Mouse (Mus musculus) liver, adult 2 months (tissue): ENCODE results near the gene Tgm2. TPM values are rescaled to one million over a fixed set of nuclear protein-coding genes. Genes with fewer than 3 reads are reported as not detected.
A peak's percentile ranks its signal among the peaks of the same experiment; 100 is the strongest.

ENCODE experiments used
- DNase-seq: peaks from one replicate; pipeline ENCODE4 v3.0.0-alpha.2; 2011; ENCODE audit warnings: low read depth, low spot score; ENCODE audit errors: extremely low read depth
- H3K27ac ChIP-seq: fragments of 200-500 bp; replicated peaks from 2 replicates; pipeline ENCODE4 v1.5.1; 2012; ENCODE audit warnings: low read depth, mild to moderate bottlenecking, control low read depth, inconsistent platforms, low read length; ENCODE audit not compliant: insufficient read depth
- H3K27me3 ChIP-seq: fragments of 200-500 bp; 2 replicates; pipeline ENCODE4 v1.6.1; 2012; ENCODE audit warnings: mild to moderate bottlenecking, moderate library complexity, low read length, inconsistent platforms; ENCODE audit not compliant: control insufficient read depth, insufficient read depth
- H3K36me3 ChIP-seq: fragments of 200-500 bp; 2 replicates; pipeline ENCODE4 v1.6.1; 2012; ENCODE audit warnings: low read length, inconsistent platforms; ENCODE audit not compliant: control insufficient read depth, insufficient read depth
- H3K4me1 ChIP-seq: fragments of 200-500 bp; 2 replicates; pipeline ENCODE4 v1.6.1; 2011; ENCODE audit warnings: low read length; ENCODE audit not compliant: control insufficient read depth, insufficient read depth
- H3K4me3 ChIP-seq: fragments of 200-500 bp; 2 replicates; pipeline ENCODE4 v1.5.1; 2011; ENCODE audit warnings: low read depth, mild to moderate bottlenecking, control low read depth, low read length, moderate library complexity; ENCODE audit not compliant: insufficient read depth
- H3K79me2 ChIP-seq: fragments of 200-500 bp; 2 replicates; pipeline ENCODE4 v1.6.1; 2012; ENCODE audit warnings: inconsistent platforms, mild to moderate bottlenecking, low read length, moderate library complexity; ENCODE audit not compliant: control insufficient read depth, insufficient read depth
- H3K9ac ChIP-seq: fragments of 200-500 bp; 2 replicates; pipeline ENCODE4 v1.6.1; 2012; ENCODE audit warnings: low read depth, mild to moderate bottlenecking, control low read depth, inconsistent platforms, low read length
- CTCF ChIP-seq: fragments of 200-500 bp; IDR thresholded peaks from 2 replicates; pipeline ENCODE4 v1.5.1; 2011; ENCODE audit warnings: low read depth, low read length, control low read depth
- POLR2A ChIP-seq: fragments of 200-500 bp; IDR thresholded peaks from 2 replicates; pipeline ENCODE4 v1.6.1; 2011; ENCODE audit warnings: low read length, control low read depth; ENCODE audit not compliant: insufficient read depth; ENCODE audit errors: extremely low read depth
- WGBS: fragments of 180-500 bp; shearing (Covaris S2); methylation state at CpG from one replicate; pipeline ENCODE4 v1.1.7; 2018; 5-methylcytosine and 5-hydroxymethylcytosine counted together
- polyA plus RNA-seq: library from polyadenylated mRNA; depleted of rRNA; stranded (reverse); fragments of >200 nt; gene quantifications from 2 replicates; pipeline ENCODE4 v1.2.3, GENCODE M21; 2012
- total RNA-seq: library from RNA; depleted of rRNA; stranded (reverse); fragments of >200 nt; gene quantifications from 2 replicates; pipeline ENCODE4 v1.2.3, GENCODE M21; 2014

The Tgm2 gene
- total and polyA plus RNA-seq, 2 experiments, result 68.3 to 91.7 TPM

DNA sequence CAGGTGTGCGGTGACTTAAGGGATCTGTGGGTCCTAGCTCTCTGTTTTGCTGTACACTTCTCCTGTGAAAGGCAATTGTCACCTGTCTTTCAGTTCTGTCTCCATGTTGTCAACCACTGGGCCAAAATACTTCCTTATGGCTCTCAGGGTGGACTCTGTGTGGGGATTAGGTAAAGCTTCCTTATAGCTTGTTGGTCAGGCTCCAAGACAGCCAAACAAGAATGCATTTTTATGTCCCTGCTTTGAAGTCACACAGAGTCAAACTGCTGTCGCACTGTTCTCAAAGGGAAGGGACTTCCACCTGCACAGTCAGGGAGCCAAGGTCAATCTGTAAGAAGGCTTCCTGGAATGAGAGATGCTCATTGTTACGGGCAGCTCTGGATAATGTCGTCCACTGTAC lies 31.9 kb upstream of the Tgm2 start:
- Histone ChIP-seq H3K9ac (no peak overlapping the region), H3K4me1 (peaks cover 18% of the 10 kb centered on the region), H3K4me3 (no peak overlapping the region), H3K79me2 (no peaks in the 10 kb centered on the region), H3K27ac (no peak overlapping the region), H3K27me3 (no peaks in the 10 kb centered on the region), H3K36me3 (no peaks in the 10 kb centered on the region)
- WGBS, result 81% methylated on average over 4 of the region's 4 CpGs
- TF ChIP-seq POLR2A (no peak), CTCF (no peak)
- no peak for DNase-seq

DNA sequence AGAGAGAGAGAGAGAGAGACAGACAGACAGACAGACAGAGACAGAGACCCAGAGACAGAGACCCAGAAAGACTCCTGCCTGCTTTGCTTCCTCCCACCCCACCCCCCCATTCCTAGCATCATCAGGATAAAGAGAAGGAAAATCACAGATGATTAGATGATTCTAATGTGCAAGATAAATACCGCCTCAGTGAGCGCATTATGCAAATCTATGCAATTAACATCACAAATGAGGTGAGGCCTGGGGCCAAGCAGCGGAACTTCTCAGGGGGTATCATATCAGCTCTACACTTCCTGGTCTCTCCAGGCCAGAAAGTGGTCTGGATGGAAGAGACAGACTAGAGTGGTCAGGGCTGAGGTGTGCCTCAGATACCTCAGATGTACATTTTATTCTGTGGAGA lies 31.3 kb upstream of the Tgm2 start:
- no peaks in the 10 kb centered on the region for H3K36me3 ChIP-seq
- H3K27ac ChIP-seq, result no peak overlapping the region
- no peaks in the 10 kb centered on the region for H3K27me3 ChIP-seq
- no peak overlapping the region for H3K9ac ChIP-seq
- H3K4me3 ChIP-seq, result no peak overlapping the region
- H3K4me1 ChIP-seq, result peaks cover 18% of the 10 kb centered on the region
- TF ChIP-seq CTCF (no peak), POLR2A (no peak)
- DNase-seq, result no peak
- 96% methylated on average over 3 of the region's 3 CpGs for WGBS
- no peaks in the 10 kb centered on the region for H3K79me2 ChIP-seq

DNA sequence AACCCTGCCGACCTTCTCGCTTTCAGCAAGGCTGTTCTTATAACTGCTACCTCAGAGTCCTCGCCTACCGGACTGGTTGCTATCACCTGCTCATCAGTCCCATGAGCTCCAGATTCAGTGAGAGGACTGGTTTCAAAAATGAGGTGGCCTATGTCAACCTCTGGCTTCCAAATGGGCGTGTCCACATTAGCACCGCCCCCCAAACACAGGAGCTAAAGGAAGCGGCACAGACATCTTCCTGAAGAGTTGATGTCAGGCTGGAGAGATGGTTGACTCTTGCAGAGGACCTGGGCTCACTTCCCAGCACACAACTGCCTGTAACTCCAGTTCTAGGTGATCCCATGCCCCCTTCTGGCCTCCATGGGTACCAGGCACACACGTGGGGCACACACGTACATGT lies 30.5 kb upstream of the Tgm2 start:
- Histone ChIP-seq H3K4me1 (peaks cover 18% of the 10 kb centered on the region), H3K27me3 (no peaks in the 10 kb centered on the region), H3K36me3 (no peaks in the 10 kb centered on the region), H3K4me3 (no peak overlapping the region), H3K79me2 (no peaks in the 10 kb centered on the region), H3K27ac (no peak overlapping the region), H3K9ac (no peak overlapping the region)
- TF ChIP-seq POLR2A, result no peak
- TF ChIP-seq CTCF, result 0 out of 2 replicates have a peak, but pooled peaks have one; percentile 7
- WGBS, result 90% methylated on average over 9 of the region's 9 CpGs
- no peak for DNase-seq

DNA sequence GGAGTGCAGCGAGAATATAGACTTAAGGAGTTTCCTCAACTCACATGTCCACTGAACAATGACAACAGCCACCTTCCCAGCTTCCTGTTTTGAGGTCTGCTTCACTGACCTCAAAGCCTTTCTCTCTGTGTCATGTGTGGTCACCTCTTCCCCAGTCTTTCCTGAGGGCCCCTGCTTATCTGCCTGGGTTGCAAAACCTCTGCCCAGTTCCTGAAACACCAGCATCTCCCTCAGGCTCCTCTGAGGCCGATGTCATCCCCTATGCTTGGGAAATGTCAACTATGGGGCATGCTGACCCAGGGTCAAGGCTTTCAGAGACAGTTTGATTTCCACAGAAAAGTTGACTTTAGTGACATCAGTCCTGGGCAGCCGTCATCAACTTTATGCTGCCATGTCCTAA lies 29.2 kb upstream of the Tgm2 start:
- Histone ChIP-seq H3K36me3 (no peaks in the 10 kb centered on the region), H3K4me3 (no peak overlapping the region), H3K27ac (peak overlapping the region; percentile 69), H3K27me3 (no peaks in the 10 kb centered on the region), H3K4me1 (peaks cover 18% of the 10 kb centered on the region), H3K9ac (no peak overlapping the region), H3K79me2 (no peaks in the 10 kb centered on the region)
- 9% methylated on average over 3 of the region's 3 CpGs for WGBS
- peak; percentile 97 for DNase-seq
- TF ChIP-seq CTCF (no peak), POLR2A (no peak)

DNA sequence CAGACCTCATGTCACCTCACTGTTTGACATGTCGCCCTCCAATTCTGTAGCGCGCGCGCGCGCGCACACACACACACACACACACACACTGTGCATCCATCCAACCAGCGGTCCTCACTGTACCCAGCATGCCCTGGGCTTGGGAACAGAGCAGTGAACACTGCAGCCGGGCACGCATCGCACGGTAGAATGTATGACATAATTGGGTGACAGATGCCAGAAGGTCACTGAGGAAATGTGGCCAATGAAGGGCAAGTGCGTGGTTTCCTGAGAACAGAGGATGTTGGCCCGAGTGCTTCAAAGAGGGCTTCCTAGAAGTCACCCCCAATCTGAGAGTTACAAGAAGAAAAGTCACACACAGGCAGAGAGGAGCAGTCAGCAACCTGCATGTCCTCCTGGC lies 28.7 kb upstream of the Tgm2 start:
- H3K27me3 ChIP-seq, result no peaks in the 10 kb centered on the region
- no peaks in the 10 kb centered on the region for H3K36me3 ChIP-seq
- H3K4me3 ChIP-seq, result no peak overlapping the region
- peak; percentile 68 for DNase-seq
- TF ChIP-seq POLR2A (no peak), CTCF (no peak)
- no peak overlapping the region for H3K9ac ChIP-seq
- 44% methylated on average over 15 of the region's 15 CpGs for WGBS
- H3K79me2 ChIP-seq, result no peaks in the 10 kb centered on the region
- peaks cover 18% of the 10 kb centered on the region for H3K4me1 ChIP-seq
- peak overlapping the region; percentile 69 for H3K27ac ChIP-seq

DNA sequence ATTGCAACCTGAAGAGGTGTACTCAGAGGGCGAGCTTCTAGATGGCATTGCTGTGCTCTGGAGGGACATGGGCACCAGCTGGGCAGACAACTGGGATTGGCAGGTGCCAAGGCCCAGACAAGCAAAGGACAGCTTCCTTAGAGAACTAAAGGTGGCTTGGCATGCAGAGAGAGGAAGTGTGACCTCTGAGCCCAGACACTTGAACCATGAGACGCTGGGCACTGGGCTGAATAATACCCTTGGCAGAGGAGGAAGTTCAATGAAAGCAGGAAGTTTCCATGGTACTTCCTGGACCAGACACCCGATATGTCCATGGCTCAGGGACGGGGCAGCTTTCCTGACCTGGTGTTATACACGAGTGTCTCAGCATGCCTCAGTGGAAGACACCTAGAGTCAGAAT lies 28.2 kb upstream of the Tgm2 start:
- Histone ChIP-seq H3K36me3 (no peaks in the 10 kb centered on the region), H3K4me1 (peaks cover 17% of the 10 kb centered on the region), H3K4me3 (no peak overlapping the region), H3K79me2 (no peaks in the 10 kb centered on the region), H3K9ac (no peak overlapping the region), H3K27ac (no peak overlapping the region), H3K27me3 (no peaks in the 10 kb centered on the region)
- 58% methylated on average over 5 of the region's 5 CpGs for WGBS
- no peak for DNase-seq
- TF ChIP-seq CTCF, result no peak
- no peak for TF ChIP-seq POLR2A
